Mouse (Mus musculus) midbrain, embryonic 13.5 days (tissue): ENCODE data around the gene Rnh1. TPM values are rescaled to one million over a fixed set of nuclear protein-coding genes. Genes with fewer than 3 reads are reported as not detected.
A peak's percentile ranks its signal among the peaks of the same experiment; 100 is the strongest.

Source experiments
- ATAC-seq: fragments of 200-750 bp; cut with Nextera tagmentation; 2 replicates; pipeline ENCODE4 v1.8.0; 2017; ENCODE audit warnings: mild to moderate bottlenecking, moderate TSS enrichment, moderate library complexity
- H3K27ac ChIP-seq: fragments of 300-500 bp; sonication (generic); 2 replicates; pipeline ENCODE4 v1.5.1; 2015; ENCODE audit warnings: inconsistent platforms, mild to moderate bottlenecking, moderate library complexity
- H3K27me3 ChIP-seq: fragments of 300-500 bp; sonication (generic); 2 replicates; pipeline ENCODE4 v1.6.1; 2015; ENCODE audit warnings: mild to moderate bottlenecking, inconsistent platforms
- H3K36me3 ChIP-seq: fragments of 300-500 bp; sonication (generic); 2 replicates; pipeline ENCODE4 v1.6.1; 2015; ENCODE audit warnings: mild to moderate bottlenecking, inconsistent platforms
- H3K4me1 ChIP-seq: fragments of 300-500 bp; sonication (generic); replicated peaks from 2 replicates; pipeline ENCODE4 v1.6.1; 2015; ENCODE audit warnings: inconsistent platforms
- H3K4me2 ChIP-seq: fragments of 300-500 bp; sonication (generic); replicated peaks from 2 replicates; pipeline ENCODE4 v1.6.1; 2015; ENCODE audit warnings: moderate library complexity, mild to moderate bottlenecking, inconsistent platforms
- H3K4me3 ChIP-seq: fragments of 300-500 bp; sonication (generic); replicated peaks from 2 replicates; pipeline ENCODE4 v1.5.1; 2015; ENCODE audit warnings: mild to moderate bottlenecking, inconsistent platforms
- H3K9ac ChIP-seq: fragments of 300-500 bp; sonication (generic); replicated peaks from 2 replicates; pipeline ENCODE4 v1.6.1; 2015; ENCODE audit warnings: mild to moderate bottlenecking, inconsistent platforms
- H3K9me3 ChIP-seq: fragments of 300-500 bp; sonication (generic); 2 replicates; pipeline ENCODE4 v1.6.1; 2016; ENCODE audit warnings: mild to moderate bottlenecking, inconsistent platforms
- WGBS: fragments of 180-500 bp; shearing (Covaris S2); methylation state at CpG from one replicate; pipeline ENCODE4 v1.1.7; 2015; 5-methylcytosine and 5-hydroxymethylcytosine counted together
- polyA plus RNA-seq: library from polyadenylated mRNA; unstranded; fragments of >200 nt; fragmentation: Nextera tagmentation; extraction: Ambion mirVana; gene quantifications from 2 replicates; pipeline ENCODE4 v1.2.1, GENCODE M21; 2015

Gene Rnh1
- polyA plus RNA-seq, result 40.5 and 45.3 TPM in 2 replicates

GRCm38 (mm10) chr7:141172116-141173006 is at the start of gene Rnh1:
Gene Rnh1 (minus strand): TSS chr7:141172857.
- Histone ChIP-seq H3K4me2 (peak within 1 kb of the TSS; percentile 66), H3K27ac (peak within 1 kb of the TSS; percentile 96), H3K9ac (peak within 1 kb of the TSS; percentile 71), H3K9me3 (no peaks in the 10 kb centered on the region), H3K27me3 (no peaks in the 10 kb centered on the region), H3K36me3 (no peaks in the 10 kb centered on the region), H3K4me1 (peaks cover 25% of the 10 kb centered on the region), H3K4me3 (peak within 1 kb of the TSS; percentile 54)
- peak; percentile 99 for ATAC-seq
- 5% methylated on average over 55 of the region's 55 CpGs for WGBS

- Histone ChIP-seq H3K27me3 (no peaks in the 10 kb centered on the region), H3K4me3 (peak overlapping the region; percentile 44), H3K4me1 (peaks cover 30% of the 10 kb centered on the region), H3K9ac (peak overlapping the region; percentile 54), H3K9me3 (0 out of 2 replicates have a peak, but pooled peaks cover 2% of the 10 kb centered on the region), H3K4me2 (peak overlapping the region; percentile 71), H3K27ac (peak overlapping the region; percentile 78), H3K36me3 (peaks cover 19% of the 10 kb centered on the region)
- 13% methylated on average over 8 of the region's 8 CpGs for WGBS
- ATAC-seq, result no peak
Measured at GRCm38 (mm10) chr7:141222126-141222467, 49.4 kb upstream of the Rnh1 start.

GRCm38 (mm10) chr7:141221249-141222125 is 48.8 kb upstream of the Rnh1 start:
- H3K27ac ChIP-seq, result peak overlapping the region; percentile 78
- H3K4me2 ChIP-seq, result peak overlapping the region; percentile 71
- ATAC-seq, result peak; percentile 98
- H3K27me3 ChIP-seq, result no peaks in the 10 kb centered on the region
- H3K4me1 ChIP-seq, result peaks cover 36% of the 10 kb centered on the region
- WGBS, result 2% methylated on average over 43 of the region's 44 CpGs
- no peaks in the 10 kb centered on the region for H3K9me3 ChIP-seq
- H3K4me3 ChIP-seq, result peak overlapping the region; percentile 44
- H3K36me3 ChIP-seq, result peaks cover 19% of the 10 kb centered on the region
- H3K9ac ChIP-seq, result peak overlapping the region; percentile 62

- H3K27ac ChIP-seq, result no peak overlapping the region
- H3K4me1 ChIP-seq, result peaks cover 40% of the 10 kb centered on the region
- 0 out of 2 replicates have a peak overlapping the region, but pooled peaks have one; percentile 15 for H3K9ac ChIP-seq
- H3K36me3 ChIP-seq, result peaks cover 19% of the 10 kb centered on the region
- WGBS, result 81% methylated on average over 1 of the region's 1 CpGs
- no peaks in the 10 kb centered on the region for H3K9me3 ChIP-seq
- no peak overlapping the region for H3K4me2 ChIP-seq
- H3K27me3 ChIP-seq, result no peaks in the 10 kb centered on the region
- H3K4me3 ChIP-seq, result no peak overlapping the region
- no peak for ATAC-seq
Measured at GRCm38 (mm10) chr7:141220377-141220776, 47.7 kb upstream of the Rnh1 start.

GRCm38 (mm10) chr7:141219558-141220099 is 47.0 kb upstream of the Rnh1 start:
- 100% methylated on average over 1 of the region's 1 CpGs for WGBS
- ATAC-seq, result no peak
- Histone ChIP-seq H3K27ac (no peak overlapping the region), H3K4me2 (no peak overlapping the region), H3K9ac (no peak overlapping the region), H3K36me3 (peaks cover 19% of the 10 kb centered on the region), H3K4me1 (peaks cover 46% of the 10 kb centered on the region), H3K27me3 (no peaks in the 10 kb centered on the region), H3K4me3 (no peak overlapping the region), H3K9me3 (no peaks in the 10 kb centered on the region)

GRCm38 (mm10) chr7:141218557-141219133 is 46.0 kb upstream of the Rnh1 start:
- Histone ChIP-seq H3K27ac (no peak overlapping the region), H3K4me3 (no peak overlapping the region), H3K27me3 (no peaks in the 10 kb centered on the region), H3K9me3 (no peaks in the 10 kb centered on the region), H3K9ac (no peak overlapping the region), H3K36me3 (peaks cover 19% of the 10 kb centered on the region), H3K4me2 (no peak overlapping the region), H3K4me1 (peaks cover 50% of the 10 kb centered on the region)
- WGBS, result 96% methylated on average over 5 of the region's 5 CpGs
- no peak for ATAC-seq

- ATAC-seq, result no peak
Measured at GRCm38 (mm10) chr7:141218141-141218540, 45.5 kb upstream of the Rnh1 start.

GRCm38 (mm10) chr7:141217343-141218013 is 44.8 kb upstream of the Rnh1 start:
- Histone ChIP-seq H3K27me3 (no peaks in the 10 kb centered on the region), H3K9me3 (no peaks in the 10 kb centered on the region), H3K9ac (no peak overlapping the region), H3K36me3 (peaks cover 19% of the 10 kb centered on the region), H3K4me3 (no peak overlapping the region), H3K4me1 (peaks cover 47% of the 10 kb centered on the region), H3K27ac (no peak overlapping the region), H3K4me2 (no peak overlapping the region)
- no peak for ATAC-seq
- 90% methylated on average over 17 of the region's 17 CpGs for WGBS

More at GRCm38 (mm10) chr7:141218141-141218540, 45.5 kb upstream of the Rnh1 start:
- peaks cover 50% of the 10 kb centered on the region for H3K4me1 ChIP-seq
- H3K27ac ChIP-seq, result no peak overlapping the region
- no peak overlapping the region for H3K4me2 ChIP-seq
- no peaks in the 10 kb centered on the region for H3K27me3 ChIP-seq
- WGBS, result 83% methylated on average over 3 of the region's 3 CpGs
- H3K36me3 ChIP-seq, result peaks cover 19% of the 10 kb centered on the region
- H3K4me3 ChIP-seq, result no peak overlapping the region
- H3K9me3 ChIP-seq, result no peaks in the 10 kb centered on the region
- no peak overlapping the region for H3K9ac ChIP-seq

GRCm38 (mm10) chr7:141216894-141217293 is 44.2 kb upstream of the Rnh1 start:
- ATAC-seq, result no peak
- Histone ChIP-seq H3K4me2 (peak overlapping the region; percentile 91), H3K36me3 (peaks cover 19% of the 10 kb centered on the region), H3K9ac (peak overlapping the region; percentile 73; the same call in 1 of the 2 replicates), H3K9me3 (no peaks in the 10 kb centered on the region), H3K4me1 (peaks cover 41% of the 10 kb centered on the region), H3K27ac (no peak overlapping the region), H3K27me3 (no peaks in the 10 kb centered on the region), H3K4me3 (peak overlapping the region; percentile 70; the same call in 1 of the 2 replicates)
- WGBS, result 91% methylated on average over 11 of the region's 11 CpGs

- peaks cover 19% of the 10 kb centered on the region for H3K36me3 ChIP-seq
- H3K27me3 ChIP-seq, result no peaks in the 10 kb centered on the region
- H3K4me3 ChIP-seq, result peak overlapping the region; percentile 70
- no peaks in the 10 kb centered on the region for H3K9me3 ChIP-seq
- under 1% methylated on average over 42 of the region's 42 CpGs for WGBS
- peak overlapping the region; percentile 91 for H3K4me2 ChIP-seq
- H3K4me1 ChIP-seq, result peaks cover 36% of the 10 kb centered on the region
- ATAC-seq, result peak; percentile 69; the same call in 1 of the 2 replicates
- peak overlapping the region; percentile 66 for H3K27ac ChIP-seq
- peak overlapping the region; percentile 73 for H3K9ac ChIP-seq
Measured at GRCm38 (mm10) chr7:141215880-141216733, 43.5 kb upstream of the Rnh1 start.
